Mouse (Mus musculus) spleen, postnatal 14 days (tissue): ENCODE data around the gene Gm7995.
"Not testable (repeated sequence)": the region's sequence is repeated elsewhere in the genome, so short reads cannot be mapped to it uniquely, and the experiment has no call there.

Experiments used
- DNase-seq, 2 experiments: peaks; one replicate each; pipeline ENCODE4 v3.0.0; 2021 to 2022; ENCODE audit warnings: low spot score in 2 of 2

The Gm7995 gene

GRCm38 (mm10) chr14:42309910-42310309 lies at the start of gene Gm7995:
Gm7995 (plus strand) TSS chr14:42310210.
- not testable (repeated sequence) for DNase-seq

DNA sequence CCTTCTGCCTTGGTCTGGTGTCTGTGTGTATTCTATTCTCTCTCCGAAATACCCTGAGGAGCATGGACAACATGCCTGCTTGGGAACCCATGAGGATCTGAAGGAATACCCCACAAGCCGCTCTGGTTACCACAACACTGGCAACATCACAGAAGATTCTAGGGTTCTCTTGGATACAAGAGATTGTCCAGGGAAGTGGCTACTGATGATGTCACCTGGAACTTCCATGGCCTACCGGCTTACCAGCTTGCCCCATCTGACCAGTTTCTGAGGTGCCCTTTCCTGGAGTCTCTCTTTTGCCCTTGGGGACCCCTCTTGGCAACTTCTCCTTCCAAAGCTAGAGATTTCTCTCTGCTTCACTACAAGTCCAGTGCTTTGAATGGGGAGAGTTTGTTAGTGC lies 12.8 kb upstream of the Gm7995 start, which contains the start of gene Gm9611:
Gene Gm9611 (minus strand): TSS at position 101 of the 400 bp plus-strand sequence.
- DNase-seq = not testable (repeated sequence)
